Mouse (Mus musculus): ENCODE measurements around the gene Atp8b2. TPM values are rescaled to one million over a fixed set of nuclear protein-coding genes. Genes with fewer than 3 reads are reported as not detected.

Atp8b2 gene
- total RNA-seq, 2 experiments from 2014 or later = 80.1 to 86.5 TPM

DNA sequence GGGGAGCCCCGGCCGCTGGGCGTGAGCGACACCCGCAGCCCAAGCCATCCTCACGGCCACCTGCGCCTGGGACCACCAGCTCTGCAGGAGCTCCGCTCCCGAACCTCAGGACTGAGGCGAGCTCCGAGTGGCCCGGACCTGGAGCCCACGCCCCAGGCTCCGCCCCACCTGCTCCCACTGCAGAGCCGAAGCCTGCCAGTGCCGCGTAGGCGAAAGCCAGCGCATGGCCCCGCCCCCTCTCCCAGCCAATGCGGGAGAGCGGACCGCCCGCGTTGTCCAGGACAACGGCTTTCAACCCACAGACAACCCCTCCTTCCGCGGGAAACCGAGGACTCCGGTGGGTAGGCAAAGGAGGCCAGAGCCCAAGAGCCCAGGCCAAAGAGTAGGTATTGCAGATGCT is 2.8 kb downstream of the Atp8b2 start:
- DNase-seq = peak; percentile 93
- intact Hi-C loops (cut with DNase I) = no loop called here

GRCm38 (mm10) chr3:89959435-89959834 is 3.9 kb downstream of the Atp8b2 start:
- intact Hi-C loops (cut with DNase I) = no loop called here
- DNase-seq = peak; percentile 35

GRCm38 (mm10) chr3:89957880-89958279 is 5.4 kb downstream of the Atp8b2 start:
- intact Hi-C loops (cut with DNase I) = no loop called here
- no peak for DNase-seq

DNA sequence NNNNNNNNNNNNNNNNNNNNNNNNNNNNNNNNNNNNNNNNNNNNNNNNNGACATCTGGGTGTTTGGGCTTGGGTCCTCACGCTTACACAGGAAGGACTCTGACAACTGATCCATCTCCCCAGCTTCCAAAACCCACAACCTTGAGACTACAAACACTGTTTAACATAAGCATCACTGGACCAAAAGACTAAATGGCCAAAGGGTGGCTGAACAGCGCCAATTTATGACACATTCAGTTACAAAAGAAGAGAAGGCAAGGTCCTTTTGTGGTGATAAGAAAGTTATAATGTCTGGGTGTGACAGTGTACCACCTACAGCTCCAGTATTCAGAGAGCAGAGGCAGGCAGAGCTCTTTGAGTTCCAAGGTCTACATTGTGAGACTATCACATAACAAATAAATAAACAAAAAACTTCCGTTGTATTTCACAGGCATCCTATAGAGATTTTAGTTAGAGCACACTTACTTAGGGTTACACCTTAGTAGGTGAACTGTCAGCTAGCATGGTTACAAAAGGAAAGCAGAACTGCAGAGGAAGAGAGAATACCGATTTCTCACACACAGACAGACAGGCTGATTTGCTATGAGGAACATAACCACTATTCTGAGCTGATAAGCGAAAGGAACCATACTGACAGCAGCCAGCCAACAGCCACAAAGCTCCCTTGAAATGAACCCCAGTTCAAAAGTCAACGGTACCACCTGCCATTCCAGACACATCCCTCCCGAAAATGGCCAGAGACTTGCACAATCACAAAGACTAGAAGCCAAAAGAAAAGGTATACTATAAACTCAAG is 6.9 kb downstream of the Atp8b2 start:
- intact Hi-C loops (cut with DNase I) = no loop called here
- no peak for DNase-seq

DNA sequence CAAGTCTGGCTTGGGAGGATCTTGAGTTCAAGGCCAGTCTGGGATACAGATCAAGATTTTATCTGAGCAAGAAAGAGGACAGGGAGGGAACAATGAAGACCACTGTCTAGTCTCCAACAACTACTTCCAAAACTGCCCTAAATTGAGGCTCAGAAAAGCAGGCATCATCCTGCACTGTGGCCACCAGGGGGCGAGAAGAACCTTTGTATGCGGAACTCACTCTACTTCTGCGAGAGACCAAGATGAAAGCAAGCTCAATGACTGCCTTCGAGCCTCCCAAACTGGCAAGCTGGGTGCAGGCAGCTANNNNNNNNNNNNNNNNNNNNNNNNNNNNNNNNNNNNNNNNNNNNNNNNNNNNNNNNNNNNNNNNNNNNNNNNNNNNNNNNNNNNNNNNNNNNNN is 9.9 kb downstream of the Atp8b2 start:
- intact Hi-C loops (cut with DNase I) = loop anchor here (5.0 kb wide), 1 partner anchor 124 kb away; no protein-coding TSS in a partner anchor
- DNase-seq = peak; percentile 76

DNA sequence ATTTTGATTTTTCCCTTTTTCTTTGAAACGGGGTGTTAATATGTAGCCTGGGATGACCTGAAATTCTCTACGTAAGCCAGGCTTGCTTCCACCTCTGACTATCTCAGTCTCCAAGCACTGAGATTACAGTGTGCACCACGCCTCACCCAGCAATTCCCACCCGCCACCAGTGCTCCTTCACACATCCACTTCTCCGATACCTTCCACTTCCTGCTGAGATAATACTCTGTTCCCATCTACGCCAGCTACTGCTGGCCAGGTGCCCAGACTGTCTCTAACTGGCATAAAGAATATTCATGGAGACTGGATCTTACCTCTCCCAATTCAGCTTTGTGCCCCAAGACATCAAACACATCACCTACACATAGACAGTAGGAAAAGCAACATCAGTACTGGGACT is 14.7 kb downstream of the Atp8b2 start:
- intact Hi-C loops (cut with DNase I) = no loop called here
- DNase-seq = peak; percentile 59

- DNase-seq = no peak
- intact Hi-C loops (cut with DNase I) = no loop called here
Observed at GRCm38 (mm10) chr3:89948021-89948420, 15.3 kb downstream of the Atp8b2 start.

- no peak for DNase-seq
- intact Hi-C loops (cut with DNase I) = no loop called here
Observed at GRCm38 (mm10) chr3:89945026-89945425, 18.3 kb downstream of the Atp8b2 start.

- no peak for DNase-seq
- intact Hi-C loops (cut with DNase I) = no loop called here
Observed at GRCm38 (mm10) chr3:89942894-89943293, 20.4 kb downstream of the Atp8b2 start.

- intact Hi-C loops (cut with DNase I) = no loop called here
Observed at GRCm38 (mm10) chr3:89936495-89936894, 26.8 kb downstream of the Atp8b2 start.

DNA sequence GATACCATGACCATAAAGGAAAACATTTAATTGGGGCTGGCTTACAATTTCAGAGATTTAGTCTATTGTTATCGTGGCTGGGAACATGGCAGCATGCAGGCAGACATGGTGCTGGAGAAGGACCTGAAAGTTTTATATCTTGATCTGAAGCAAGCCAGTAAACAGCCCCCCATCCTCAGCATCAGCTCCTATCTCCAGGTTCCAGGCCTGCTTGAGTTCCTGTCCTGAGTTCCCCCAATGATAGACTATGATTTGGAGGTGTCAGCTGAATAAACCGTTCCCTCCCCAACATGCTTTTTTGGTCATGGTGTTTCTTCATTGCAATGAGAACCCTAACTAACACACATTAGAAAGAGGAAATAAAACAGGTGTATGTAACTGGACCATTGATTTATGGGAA is 30.4 kb downstream of the Atp8b2 start:
- intact Hi-C loops (cut with DNase I) = no loop called here

More at GRCm38 (mm10) chr3:89936495-89936894, 26.8 kb downstream of the Atp8b2 start:
- DNase-seq = no peak

DNA sequence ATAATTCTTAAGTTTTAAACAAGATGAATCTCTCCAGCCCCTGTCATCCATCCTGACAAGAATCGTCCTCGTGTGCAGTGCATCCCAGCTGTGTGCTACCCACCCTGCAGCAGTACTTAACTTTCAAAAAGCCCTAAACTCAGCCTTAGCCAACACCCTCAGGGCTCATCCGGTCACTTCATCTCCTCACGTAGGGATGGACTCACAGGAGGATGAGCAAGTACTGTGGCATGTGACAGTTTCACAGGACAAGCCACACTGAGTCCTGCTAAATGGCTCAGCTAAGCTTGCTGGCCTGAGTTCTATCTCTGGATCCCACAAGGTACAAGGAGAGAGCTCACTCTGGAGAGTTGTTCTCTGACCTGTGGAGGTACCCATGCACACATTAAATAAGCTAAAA is 34.4 kb downstream of the Atp8b2 start:
- DNase-seq = no peak

More for the DNA sequence above, 30.4 kb downstream of the Atp8b2 start:
- no peak for DNase-seq

GRCm38 (mm10) chr3:89926440-89926839 is 36.9 kb downstream of the Atp8b2 start:
- intact Hi-C loops (cut with DNase I) = no loop called here
- DNase-seq = no peak

More for the DNA sequence above, 34.4 kb downstream of the Atp8b2 start:
- intact Hi-C loops (cut with DNase I) = no loop called here

DNA sequence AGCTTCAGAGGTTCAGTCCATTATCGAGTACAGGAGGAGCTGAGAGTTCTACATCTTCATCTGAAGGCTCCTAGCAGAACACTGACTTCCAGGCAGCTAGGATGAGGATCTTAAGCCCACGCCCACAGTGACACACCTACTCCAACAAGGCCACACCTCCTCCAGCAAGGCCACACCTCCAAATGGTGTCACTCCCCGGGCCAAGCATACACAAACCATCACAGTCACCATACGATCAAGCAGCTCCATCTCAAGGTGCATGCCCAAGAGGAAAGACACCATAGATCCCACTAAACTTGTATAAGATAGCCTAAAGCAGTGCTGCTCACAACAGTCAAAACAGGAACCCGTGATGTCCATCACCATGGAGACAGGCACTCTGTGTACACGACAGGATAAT is 42.6 kb downstream of the Atp8b2 start:
- intact Hi-C loops (cut with DNase I) = no loop called here
- no peak for DNase-seq

- intact Hi-C loops (cut with DNase I) = no loop called here
- DNase-seq = no peak
Observed at GRCm38 (mm10) chr3:89917408-89917807, 45.9 kb downstream of the Atp8b2 start.

DNA sequence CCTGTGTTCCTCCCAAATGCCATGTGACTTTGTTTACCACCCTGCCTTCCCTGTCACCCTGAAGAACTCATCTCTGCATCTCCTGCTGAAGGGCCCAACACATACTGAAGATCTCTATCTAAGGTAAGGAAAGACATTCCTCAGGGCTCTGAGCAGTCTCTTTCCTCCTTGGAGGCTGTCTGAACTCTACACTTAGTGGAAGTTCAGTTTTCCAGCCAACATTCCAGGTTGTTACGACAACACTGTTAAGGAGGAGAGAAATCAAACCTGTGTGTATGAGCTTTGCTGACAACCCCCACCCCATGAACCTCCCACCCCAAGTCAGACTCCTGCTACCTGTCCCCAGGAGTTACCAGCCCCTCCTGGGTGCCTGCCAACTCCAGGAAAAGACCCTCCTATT is 46.7 kb downstream of the Atp8b2 start:
- DNase-seq = no peak
- intact Hi-C loops (cut with DNase I) = no loop called here

DNA sequence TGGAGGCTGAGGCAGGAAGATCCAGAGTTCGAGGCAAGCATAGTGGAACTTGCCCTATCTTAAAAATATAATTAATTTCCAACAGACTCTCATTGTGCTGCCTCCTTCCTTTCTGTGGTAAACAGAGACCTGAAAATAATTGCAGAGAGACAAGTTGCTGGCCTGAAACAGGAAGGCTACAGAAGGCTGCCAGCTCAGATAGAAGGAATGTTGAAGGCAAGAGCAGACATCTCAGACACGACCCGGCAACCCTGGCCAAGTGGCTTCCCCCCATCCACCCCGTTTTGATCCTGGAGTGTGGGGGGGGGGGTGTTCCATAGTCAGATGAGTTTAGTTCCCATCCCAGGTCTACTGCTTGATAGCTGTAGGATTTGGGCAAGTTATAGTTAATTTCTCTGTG is 48.6 kb downstream of the Atp8b2 start:
- no peak for DNase-seq
- intact Hi-C loops (cut with DNase I) = no loop called here

DNA sequence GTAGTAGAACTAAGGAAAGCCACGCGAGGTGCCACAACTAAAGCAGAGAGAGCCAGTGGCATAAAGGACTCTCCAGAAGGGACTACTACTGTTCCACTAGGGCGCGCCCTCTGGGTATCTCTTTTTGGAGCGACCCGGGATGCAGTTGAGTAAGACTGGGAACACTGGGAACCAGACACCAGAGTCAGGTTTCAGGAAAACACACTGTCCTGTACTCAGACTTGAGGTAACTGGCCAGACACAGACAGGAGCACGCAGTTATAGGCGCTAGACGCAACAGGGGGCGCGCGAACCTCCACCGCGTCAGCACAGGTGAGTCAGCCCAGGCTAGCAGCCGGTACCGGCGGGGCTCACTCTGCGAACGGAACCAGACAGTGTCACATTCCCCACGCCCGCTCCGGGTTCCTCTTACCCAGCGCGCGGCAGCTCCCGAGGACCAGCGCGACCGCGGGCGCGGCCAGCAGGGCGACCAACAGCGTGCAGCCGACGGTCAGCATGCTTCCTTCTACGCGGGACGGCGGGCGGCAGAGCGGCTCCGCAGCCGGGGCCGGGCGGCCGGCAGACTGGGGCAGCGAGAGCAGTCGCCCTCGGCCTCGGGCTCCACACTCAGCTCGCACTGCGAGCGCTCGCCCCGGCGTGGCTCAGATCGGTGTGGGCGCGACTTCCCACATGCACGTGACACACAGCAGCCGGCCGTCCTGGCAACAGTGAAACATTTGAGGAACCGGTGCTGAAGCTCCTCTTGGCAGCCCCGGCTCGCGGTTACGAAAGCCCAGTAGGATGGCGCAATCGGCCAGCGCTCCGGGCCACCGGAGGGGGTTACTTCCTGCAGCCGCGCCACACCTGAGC is 50.5 kb downstream of the Atp8b2 start, which contains the start of gene Il6ra:
Il6ra (minus strand) TSS at position 654 of the 849 bp plus-strand sequence.
- intact Hi-C loops (cut with DNase I) = no loop called here
- DNase-seq = peak; percentile 74

GRCm38 (mm10) chr3:89912108-89912542 is 51.2 kb downstream of the Atp8b2 start:
- DNase-seq = no peak
- intact Hi-C loops (cut with DNase I) = no loop called here

GRCm38 (mm10) chr3:89911207-89911606 is 52.1 kb downstream of the Atp8b2 start:
- intact Hi-C loops (cut with DNase I) = no loop called here

DNA sequence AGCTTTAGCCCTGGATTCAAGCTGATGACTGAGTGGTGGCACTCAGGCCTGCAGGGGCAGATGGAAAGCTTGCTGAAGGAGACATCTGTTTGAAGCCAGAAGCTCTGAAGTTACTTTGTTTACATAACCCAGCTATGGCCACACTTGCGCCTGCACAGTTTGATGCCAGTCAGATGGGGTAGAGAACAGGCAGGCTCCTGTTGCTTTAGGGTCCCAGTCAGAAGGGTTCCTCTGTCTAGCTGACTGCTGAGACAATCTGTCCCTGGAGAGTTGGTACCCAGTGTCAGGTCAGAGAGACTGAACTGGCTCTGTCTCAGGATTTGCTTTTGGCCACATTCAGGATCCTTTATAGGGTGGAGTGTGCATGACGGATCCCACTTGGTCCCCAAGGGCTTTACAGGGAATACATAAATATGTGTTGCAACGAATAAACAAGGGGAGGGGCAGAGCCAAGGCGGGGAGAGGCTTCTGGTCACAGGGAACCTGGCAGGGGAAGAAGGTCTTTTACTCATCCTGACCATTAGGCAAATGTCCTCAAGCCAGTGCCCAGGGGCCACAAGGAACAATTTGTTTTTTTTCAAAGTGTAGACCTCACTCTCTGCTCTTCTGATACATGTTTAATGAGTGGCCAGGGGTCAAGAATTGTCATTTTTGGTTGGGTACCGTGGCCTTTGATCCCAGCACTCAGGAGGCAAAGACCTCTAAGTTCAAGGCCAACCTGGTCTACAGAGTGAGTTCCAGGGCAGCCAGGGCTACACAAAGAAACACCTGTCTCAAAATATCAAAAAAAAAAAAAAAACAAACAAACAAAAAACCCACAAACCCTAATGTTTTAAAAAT is 53.4 kb downstream of the Atp8b2 start:
- intact Hi-C loops (cut with DNase I) = no loop called here
- no peak for DNase-seq

More at GRCm38 (mm10) chr3:89911207-89911606, 52.1 kb downstream of the Atp8b2 start:
- DNase-seq = no peak
